Mouse (Mus musculus): Measurements from ENCODE around the gene Vmn1r135. TPM values are rescaled to one million over a fixed set of nuclear protein-coding genes. Genes with fewer than 3 reads are reported as not detected.
"Not testable (repeated sequence)": the region's sequence is repeated elsewhere in the genome, so short reads cannot be mapped to it uniquely, and the experiment has no call there.

Vmn1r135 gene
- total RNA-seq (2017): not detected in 2 replicates

- ATAC-seq (replicated peaks; ENCODE audit: low read depth, poor library complexity, severe bottlenecking): not testable (repeated sequence)
These were observed at the start of gene Vmn1r135 for GRCm38 (mm10) chr7:21832051-21832450. Gene Vmn1r135, plus strand, starts transcription at chr7:21832351.

- not testable (repeated sequence) for ATAC-seq (replicated peaks; ENCODE audit: low read depth, poor library complexity, severe bottlenecking)
These were observed 35.5 kb upstream of the Vmn1r135 start, which contains the start of gene Gm4177 for GRCm38 (mm10) chr7:21796628-21797027. Gene Gm4177, minus strand, starts transcription at chr7:21796728.

GRCm38 (mm10) chr7:21844167-21844566, 12.0 kb downstream of the Vmn1r135 start, which contains the start of gene Gm5725:
Gene Gm5725, minus strand, starts transcription at chr7:21844267.
- ATAC-seq (replicated peaks; ENCODE audit: low read depth, poor library complexity, severe bottlenecking): not testable (repeated sequence)

Other genes starting within 250 kb of the Vmn1r135 start
- not detected in 2 replicates for gene Vmn1r132, start 218.3 kb upstream of the Vmn1r135 start, total RNA-seq (2017)
- gene Gm4175, start 70.9 kb upstream of the Vmn1r135 start, total RNA-seq (2017): not detected in 2 replicates
- gene Gm4177, start 35.6 kb upstream of the Vmn1r135 start, total RNA-seq (2017): not detected in 2 replicates
- not detected in 2 replicates for gene Gm5725, start 11.9 kb downstream of the Vmn1r135 start, total RNA-seq (2017)
- not detected in 2 replicates for gene Gm5891, start 88.9 kb downstream of the Vmn1r135 start, total RNA-seq (2017)
- not detected in 2 replicates for gene Vmn1r137, start 162.2 kb downstream of the Vmn1r135 start, total RNA-seq (2017)
- gene Vmn1r138, start 196.5 kb downstream of the Vmn1r135 start, total RNA-seq (2017): not detected in 2 replicates
- gene Gm6176, start 224.0 kb downstream of the Vmn1r135 start, total RNA-seq (2017): not detected in 2 replicates
- gene Vmn1r139, start 236.7 kb downstream of the Vmn1r135 start, total RNA-seq (2017): not detected in 2 replicates

Data from common myeloid progenitor, adult 5-6 weeks (primary cell).